Mouse (Mus musculus) ES-Bruce4 (cell line): ENCODE measurements around the gene Rtn1.

Experiments
- CTCF ChIP-seq: IDR thresholded peaks from one replicate; pipeline ENCODE4 v1.8.1; 2011; ENCODE audit warnings: low read depth, low read length
- POLR2A ChIP-seq: IDR thresholded peaks from one replicate; pipeline ENCODE4 v1.8.1; 2011; ENCODE audit warnings: low read length; ENCODE audit not compliant: insufficient read depth

- TF ChIP-seq POLR2A (no peak), CTCF (no peak)
These were observed 54.6 kb downstream of the Rtn1 start for GRCm38 (mm10) chr12:72354241-72354640.
